Mouse (Mus musculus) lung, embryonic 16.5 days (tissue): Measurements from ENCODE around the gene Ctdspl. TPM values are rescaled to one million over a fixed set of nuclear protein-coding genes. Genes with fewer than 3 reads are reported as not detected.

Experiments used
- ATAC-seq: fragments of 200-750 bp; cut with Nextera tagmentation; 2 replicates; pipeline ENCODE4 v1.8.0; 2017; ENCODE audit warnings: low read depth, mild to moderate bottlenecking, moderate library complexity
- H3K27ac ChIP-seq: fragments of 300-500 bp; sonication (generic); 2 replicates; pipeline ENCODE4 v1.5.1; 2014; ENCODE audit warnings: mild to moderate bottlenecking, control low read depth, low read length
- H3K27me3 ChIP-seq: fragments of 300-500 bp; sonication (generic); 2 replicates; pipeline ENCODE4 v1.6.1; 2014; ENCODE audit warnings: low read depth, low read length, mixed read lengths; ENCODE audit not compliant: control insufficient read depth, insufficient read depth
- H3K36me3 ChIP-seq: fragments of 300-500 bp; sonication (generic); 2 replicates; pipeline ENCODE4 v1.6.1; 2014; ENCODE audit warnings: low read length; ENCODE audit not compliant: control insufficient read depth, insufficient read depth
- H3K4me1 ChIP-seq: fragments of 300-500 bp; sonication (generic); replicated peaks from 2 replicates; pipeline ENCODE4 v1.6.1; 2014; ENCODE audit warnings: low read length, mixed read lengths; ENCODE audit not compliant: control insufficient read depth, insufficient read depth
- H3K4me2 ChIP-seq: fragments of 300-500 bp; sonication (generic); 2 replicates; pipeline ENCODE4 v1.6.1; 2014; ENCODE audit warnings: low read depth, low read length, control low read depth
- H3K4me3 ChIP-seq: fragments of 300-500 bp; sonication (generic); 2 replicates; pipeline ENCODE4 v1.5.1; 2014; ENCODE audit warnings: mild to moderate bottlenecking, low read length, control low read depth
- H3K9ac ChIP-seq: fragments of 300-500 bp; sonication (generic); 2 replicates; pipeline ENCODE4 v1.6.1; 2014; ENCODE audit warnings: low read length, control low read depth
- H3K9me3 ChIP-seq: fragments of 300-500 bp; sonication (generic); 2 replicates; pipeline ENCODE4 v1.6.1; 2016; ENCODE audit warnings: low read length; ENCODE audit not compliant: control insufficient read depth
- WGBS: fragments of 180-500 bp; shearing (Covaris S2); extraction: QIAGEN DNeasy Blood & Tissue Kit; methylation state at CpG from one replicate; pipeline ENCODE4 v1.1.7; 2014; 5-methylcytosine and 5-hydroxymethylcytosine counted together
- polyA plus RNA-seq: library from polyadenylated mRNA; unstranded; fragments of >200 nt; fragmentation: Nextera tagmentation; extraction: Ambion mirVana; gene quantifications from 2 replicates; pipeline ENCODE4 v1.2.1, GENCODE M21; 2015

Ctdspl gene
- polyA plus RNA-seq, 1 experiment from 2014 or later = 23.3 TPM

DNA sequence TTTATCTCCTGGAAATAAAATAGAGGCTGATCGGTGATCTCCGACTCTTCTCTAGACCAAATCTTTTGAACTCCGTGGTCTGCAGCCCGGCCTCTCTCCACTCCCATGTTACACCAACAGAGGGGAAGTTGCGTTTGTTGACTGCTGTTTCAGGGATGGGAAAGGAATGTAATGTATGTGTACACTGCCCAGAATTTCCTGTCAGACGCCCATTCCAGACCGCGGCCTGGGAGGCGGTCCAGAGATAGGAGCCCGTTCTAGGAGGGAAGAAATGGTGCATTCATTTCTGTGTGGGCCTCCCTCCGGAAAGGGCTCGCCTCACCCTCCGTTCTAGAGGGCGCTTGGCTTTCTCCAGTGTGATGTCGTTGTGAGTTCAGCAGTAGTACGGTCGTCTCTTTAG, 76.0 kb downstream of the Ctdspl start:
- Histone ChIP-seq H3K4me3 (0 out of 2 replicates have a peak overlapping the region, but pooled peaks have one; percentile 7), H3K36me3 (no peaks in the 10 kb centered on the region), H3K4me1 (peaks cover 53% of the 10 kb centered on the region), H3K27ac (peak overlapping the region; percentile 81), H3K4me2 (peak overlapping the region; percentile 43), H3K9ac (peak overlapping the region; percentile 34; the same call in 1 of the 2 replicates), H3K27me3 (no peaks in the 10 kb centered on the region), H3K9me3 (no peaks in the 10 kb centered on the region)
- WGBS = 6% methylated on average over 17 of the region's 17 CpGs
- peak; percentile 84 for ATAC-seq

DNA sequence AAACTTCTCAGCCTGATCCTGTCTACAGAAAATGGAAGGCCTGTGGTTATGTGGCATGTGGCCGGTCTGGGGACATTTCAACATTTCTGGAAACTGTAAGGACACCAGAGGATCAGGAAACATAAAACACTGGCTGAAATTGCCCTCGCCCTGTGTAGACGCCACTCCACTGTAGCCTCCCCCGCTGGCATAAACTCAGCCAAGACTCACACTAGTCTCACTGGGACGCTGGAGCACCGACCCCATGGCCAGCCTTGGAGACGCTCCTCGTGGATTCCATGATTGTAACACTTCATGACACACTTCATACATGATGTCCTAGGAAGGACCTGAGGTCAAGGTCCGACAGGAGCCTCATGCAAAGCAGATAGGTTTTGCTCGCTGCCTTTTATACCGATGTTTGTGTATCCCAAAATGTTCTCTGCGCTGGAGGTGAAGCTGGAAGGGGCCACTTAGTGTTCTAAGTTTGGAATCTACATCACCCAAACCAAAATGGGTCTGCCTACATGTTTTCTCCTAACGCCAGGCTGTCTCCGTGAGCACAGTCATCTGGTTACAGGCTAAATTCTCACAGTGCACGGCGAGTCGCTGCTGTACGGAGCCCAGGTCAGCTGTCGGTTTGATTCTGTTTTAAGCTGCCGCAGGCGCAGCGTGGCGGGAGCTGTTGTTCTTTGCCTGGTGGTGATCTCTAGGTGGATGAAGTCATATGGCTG, 77.9 kb downstream of the Ctdspl start:
- 73% methylated on average over 23 of the region's 23 CpGs for WGBS
- no peak for ATAC-seq
- no peak overlapping the region for H3K4me2 ChIP-seq
- H3K27ac ChIP-seq = 0 out of 2 replicates have a peak overlapping the region, but pooled peaks have one; percentile 10
- H3K4me1 ChIP-seq = peaks cover 69% of the 10 kb centered on the region
- H3K4me3 ChIP-seq = no peak overlapping the region
- no peaks in the 10 kb centered on the region for H3K36me3 ChIP-seq
- 0 out of 2 replicates have a peak overlapping the region, but pooled peaks have one; percentile 14 for H3K9ac ChIP-seq
- H3K27me3 ChIP-seq = no peaks in the 10 kb centered on the region
- H3K9me3 ChIP-seq = no peaks in the 10 kb centered on the region

DNA sequence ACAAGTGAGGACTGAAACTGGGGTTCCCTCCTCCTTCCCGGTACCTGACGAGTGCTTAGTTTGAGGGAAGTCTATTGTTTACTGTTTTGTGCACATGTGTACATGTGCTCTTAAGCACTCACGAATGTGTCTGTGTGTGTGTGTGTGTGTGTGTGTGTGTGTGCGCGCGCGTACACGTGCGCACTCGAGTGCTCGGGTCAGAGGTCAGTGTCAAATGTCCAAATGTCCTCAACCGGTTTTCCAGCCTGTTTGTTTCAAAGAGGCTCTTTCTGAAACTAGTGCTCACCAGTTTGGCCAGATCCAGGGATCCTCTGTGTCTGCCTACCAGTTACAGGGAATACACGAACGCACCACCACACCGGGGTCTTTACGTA, 78.4 kb downstream of the Ctdspl start:
- H3K27ac ChIP-seq = 0 out of 2 replicates have a peak overlapping the region, but pooled peaks have one; percentile 8
- H3K4me1 ChIP-seq = peaks cover 70% of the 10 kb centered on the region
- no peaks in the 10 kb centered on the region for H3K9me3 ChIP-seq
- no peak overlapping the region for H3K9ac ChIP-seq
- H3K4me2 ChIP-seq = no peak overlapping the region
- WGBS = 81% methylated on average over 16 of the region's 16 CpGs
- no peak overlapping the region for H3K4me3 ChIP-seq
- ATAC-seq = no peak
- no peaks in the 10 kb centered on the region for H3K27me3 ChIP-seq
- H3K36me3 ChIP-seq = no peaks in the 10 kb centered on the region

DNA sequence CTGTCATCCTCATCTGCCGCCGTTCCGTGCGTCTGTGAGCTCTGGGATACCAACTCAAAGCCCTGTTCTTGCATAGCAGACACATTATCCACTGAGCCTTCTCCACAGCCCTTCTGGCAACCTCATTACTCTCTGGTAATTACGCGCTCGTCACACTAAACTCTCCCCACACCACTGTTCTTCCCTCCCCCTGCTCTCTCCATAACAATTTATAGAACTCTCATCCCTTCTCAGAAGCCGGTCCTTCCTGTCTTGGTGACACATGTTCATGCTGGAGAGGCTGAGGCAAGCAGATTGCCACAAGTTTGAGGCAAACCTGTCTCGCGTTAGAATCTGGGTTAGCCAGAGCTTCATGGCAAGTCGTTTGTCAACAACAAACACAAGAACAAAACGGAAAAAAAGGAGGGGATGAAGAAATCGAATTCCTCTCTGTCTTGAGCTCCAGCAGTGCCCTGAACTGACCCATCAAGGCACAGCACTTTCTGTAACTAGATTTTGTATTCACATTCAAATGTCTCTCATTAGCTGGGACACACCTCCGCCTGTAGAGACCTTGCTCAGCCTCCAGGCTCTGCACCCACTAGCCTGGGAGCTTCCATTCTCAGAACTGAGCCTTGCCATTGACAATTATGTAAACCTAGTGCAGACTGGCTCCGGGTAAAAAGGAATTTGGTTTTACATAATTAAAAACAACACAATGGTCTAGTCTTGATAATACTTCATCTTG, 79.2 kb downstream of the Ctdspl start:
- ATAC-seq = no peak
- peaks cover 69% of the 10 kb centered on the region for H3K4me1 ChIP-seq
- 76% methylated on average over 15 of the region's 15 CpGs for WGBS
- no peak overlapping the region for H3K4me2 ChIP-seq
- no peaks in the 10 kb centered on the region for H3K36me3 ChIP-seq
- H3K4me3 ChIP-seq = no peak overlapping the region
- H3K9me3 ChIP-seq = no peaks in the 10 kb centered on the region
- H3K9ac ChIP-seq = no peak overlapping the region
- no peak overlapping the region for H3K27ac ChIP-seq
- H3K27me3 ChIP-seq = no peaks in the 10 kb centered on the region

DNA sequence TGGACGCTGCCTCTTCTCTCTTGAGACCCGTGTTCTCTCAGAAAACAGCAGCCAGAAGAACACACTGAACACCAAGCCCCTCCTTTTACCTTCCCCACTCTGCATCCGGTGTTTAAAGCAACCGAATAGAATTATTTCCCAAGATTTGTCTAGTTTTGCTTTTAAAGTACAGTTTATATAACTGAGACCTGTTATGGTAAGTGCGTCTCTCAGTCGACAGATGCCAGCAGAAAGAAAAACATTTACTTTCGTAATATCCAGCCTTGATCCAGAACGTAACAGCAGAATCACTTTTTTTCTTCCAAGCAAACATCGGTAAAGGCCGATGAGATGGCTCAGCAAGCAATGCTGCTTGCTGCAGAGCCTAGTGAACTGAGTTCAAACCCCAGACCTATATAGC, 81.0 kb downstream of the Ctdspl start:
- ATAC-seq = no peak
- Histone ChIP-seq H3K27ac (peak overlapping the region; percentile 79), H3K9me3 (no peaks in the 10 kb centered on the region), H3K9ac (no peak overlapping the region), H3K4me3 (no peak overlapping the region), H3K27me3 (no peaks in the 10 kb centered on the region), H3K36me3 (no peaks in the 10 kb centered on the region), H3K4me1 (peaks cover 59% of the 10 kb centered on the region), H3K4me2 (no peak overlapping the region)
- 36% methylated on average over 10 of the region's 10 CpGs for WGBS

DNA sequence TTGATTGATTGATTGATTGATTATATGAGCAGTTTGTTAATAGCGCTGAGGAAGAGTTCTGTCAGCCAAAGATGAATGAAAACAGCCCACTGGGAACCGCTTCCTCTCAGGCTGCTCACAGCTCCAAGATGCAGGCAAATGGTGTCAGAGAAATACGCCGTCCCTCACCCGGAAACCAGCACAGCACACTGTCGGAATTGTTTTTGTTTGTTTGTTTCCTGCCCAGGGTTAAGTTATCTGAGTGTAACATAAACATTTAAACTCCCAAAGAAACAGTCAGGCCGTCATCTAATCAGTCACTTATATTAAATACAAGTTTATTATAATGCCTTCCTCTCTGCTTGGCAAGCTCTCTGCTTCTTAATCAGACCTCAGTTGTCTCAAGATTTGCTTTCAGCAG, 82.6 kb downstream of the Ctdspl start:
- Histone ChIP-seq H3K27me3 (no peaks in the 10 kb centered on the region), H3K4me2 (no peak overlapping the region)
- ATAC-seq = peak; percentile 56

DNA sequence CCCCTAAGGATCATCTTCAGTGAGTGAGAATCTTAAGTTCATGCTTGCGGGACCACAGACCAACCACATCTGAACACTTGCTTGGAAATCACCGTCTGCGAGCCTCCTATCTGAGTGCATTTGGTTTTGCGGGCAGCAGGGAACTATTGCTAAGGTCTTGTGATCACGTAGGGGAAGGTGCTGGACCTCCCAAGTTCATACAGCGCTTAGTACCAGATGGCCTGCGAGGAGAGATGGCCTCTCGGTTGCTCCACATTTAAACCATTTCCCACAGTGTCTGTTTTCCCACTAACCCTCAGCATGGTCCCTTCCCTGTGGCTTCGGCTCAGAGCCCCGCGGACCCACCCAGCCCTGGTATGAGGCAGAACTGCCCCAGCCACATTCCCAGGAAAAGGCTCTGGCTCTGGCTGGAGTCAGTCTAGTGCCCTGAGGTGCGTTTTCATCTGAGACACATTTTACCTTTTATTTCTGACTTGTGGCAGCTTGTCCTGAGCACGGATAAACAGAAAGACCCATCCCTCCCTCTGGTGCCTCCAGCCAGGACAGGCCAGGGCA, 84.0 kb downstream of the Ctdspl start:
- Histone ChIP-seq H3K4me3 (no peak overlapping the region), H3K27me3 (no peaks in the 10 kb centered on the region), H3K4me2 (peak overlapping the region; percentile 4; the same call in 1 of the 2 replicates), H3K9me3 (no peaks in the 10 kb centered on the region), H3K9ac (no peak overlapping the region), H3K4me1 (peaks cover 36% of the 10 kb centered on the region), H3K27ac (peak overlapping the region; percentile 90), H3K36me3 (peaks cover 13% of the 10 kb centered on the region)
- 65% methylated on average over 13 of the region's 13 CpGs for WGBS
- ATAC-seq = peak; percentile 89

More for the DNA sequence above, 82.6 kb downstream of the Ctdspl start:
- Histone ChIP-seq H3K4me1 (peaks cover 45% of the 10 kb centered on the region), H3K9ac (no peak overlapping the region), H3K4me3 (no peak overlapping the region), H3K9me3 (no peaks in the 10 kb centered on the region), H3K27ac (peak overlapping the region; percentile 47), H3K36me3 (peaks cover 5% of the 10 kb centered on the region; the same call in 1 of the 2 replicates)
- 33% methylated on average over 7 of the region's 7 CpGs for whole genome bisulfite sequencing

DNA sequence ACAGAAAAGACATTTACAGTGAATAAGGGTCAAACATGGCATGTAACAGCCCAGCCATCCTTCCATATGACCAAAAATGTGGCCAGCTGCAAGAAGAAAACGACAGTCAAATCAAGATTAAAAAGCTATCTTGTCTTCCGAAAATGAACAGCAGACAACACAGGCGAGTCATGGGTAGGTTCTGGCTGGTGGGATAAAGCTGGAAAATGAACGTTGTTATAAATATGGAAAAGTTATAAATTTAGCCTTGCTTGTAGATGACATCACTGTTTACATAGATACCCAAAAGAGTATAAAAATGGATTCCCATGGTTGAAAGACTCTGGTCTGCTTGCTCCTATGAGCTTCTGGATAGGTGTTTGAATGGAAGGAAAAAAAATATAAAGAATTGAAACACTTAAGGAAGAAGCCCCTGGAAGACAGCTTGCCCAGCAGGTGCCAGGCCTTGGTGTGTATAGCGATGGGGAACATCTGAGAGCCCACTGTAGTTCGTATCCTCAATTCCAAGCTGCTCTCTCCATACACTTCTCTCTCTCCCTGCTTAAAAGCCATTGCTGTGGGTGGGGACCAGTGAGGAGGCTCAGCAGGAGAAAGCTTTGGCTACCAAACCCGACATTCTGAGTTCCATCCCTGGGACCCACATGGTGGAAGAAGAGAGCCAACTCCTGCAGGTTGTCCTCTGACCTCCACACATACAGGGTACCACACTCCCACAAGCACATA, 90.7 kb downstream of the Ctdspl start:
- Histone ChIP-seq H3K4me3 (no peak overlapping the region), H3K9ac (no peak overlapping the region), H3K36me3 (peaks cover 26% of the 10 kb centered on the region), H3K27ac (no peak overlapping the region), H3K4me1 (no peaks in the 10 kb centered on the region), H3K9me3 (no peaks in the 10 kb centered on the region), H3K27me3 (no peaks in the 10 kb centered on the region), H3K4me2 (no peak overlapping the region)
- no peak for ATAC-seq
- 77% methylated on average over 7 of the region's 7 CpGs for WGBS

DNA sequence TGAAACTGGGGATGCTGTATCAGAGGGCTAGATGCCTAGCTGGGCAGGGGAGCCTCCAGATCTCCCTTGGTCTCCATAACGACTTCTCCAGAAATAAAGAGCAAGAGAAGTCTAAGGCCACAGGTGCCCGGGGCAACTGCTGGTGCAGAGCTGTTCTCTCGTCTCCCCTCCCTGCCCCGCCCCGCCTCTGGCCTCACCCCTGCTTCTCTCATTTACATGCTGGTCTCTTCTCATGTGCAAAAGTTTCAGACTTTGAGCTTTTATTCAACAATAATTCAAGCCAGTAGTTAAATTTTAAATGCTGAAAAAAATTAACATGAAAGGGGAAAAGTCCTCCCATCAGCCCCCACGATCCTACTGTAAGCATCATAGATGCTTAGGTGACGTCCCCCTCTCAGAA, 95.5 kb downstream of the Ctdspl start:
- H3K36me3 ChIP-seq = peaks cover 13% of the 10 kb centered on the region
- H3K27me3 ChIP-seq = no peaks in the 10 kb centered on the region
- WGBS = 59% methylated on average over 7 of the region's 7 CpGs
- peaks cover 10% of the 10 kb centered on the region; the same call in 1 of the 2 replicates for H3K4me1 ChIP-seq
- H3K9me3 ChIP-seq = no peaks in the 10 kb centered on the region
- H3K4me3 ChIP-seq = no peak overlapping the region
- H3K4me2 ChIP-seq = no peak overlapping the region
- H3K9ac ChIP-seq = no peak overlapping the region
- no peak for ATAC-seq
- H3K27ac ChIP-seq = no peak overlapping the region
